Mouse (Mus musculus): ENCODE measurements around the gene Gm17359. TPM values are rescaled to one million over a fixed set of nuclear protein-coding genes. Genes with fewer than 3 reads are reported as not detected.

The Gm17359 gene
- polyA plus RNA-seq, 1 experiment from 2014 or later, result 0.05 TPM

Other genes with a start within 250 kb of the Gm17359 start
- gene Rapgef2, start 50.1 kb upstream of the Gm17359 start, polyA plus RNA-seq (2015; fragmentation: Nextera tagmentation; extraction: Ambion mirVana), result 1.0 and 1.6 TPM in 2 replicates
- gene Fnip2, start 231.1 kb downstream of the Gm17359 start, polyA plus RNA-seq (2015; fragmentation: Nextera tagmentation; extraction: Ambion mirVana), result 4.8 and 6.1 TPM in 2 replicates